Mouse (Mus musculus): ENCODE data around the gene Cyp1a1. TPM values are rescaled to one million over a fixed set of nuclear protein-coding genes. Genes with fewer than 3 reads are reported as not detected.

Cyp1a1 gene
- polyA plus RNA-seq (2012; rRNA removed), result 28.8 and 37.7 TPM in 2 replicates

DNA sequence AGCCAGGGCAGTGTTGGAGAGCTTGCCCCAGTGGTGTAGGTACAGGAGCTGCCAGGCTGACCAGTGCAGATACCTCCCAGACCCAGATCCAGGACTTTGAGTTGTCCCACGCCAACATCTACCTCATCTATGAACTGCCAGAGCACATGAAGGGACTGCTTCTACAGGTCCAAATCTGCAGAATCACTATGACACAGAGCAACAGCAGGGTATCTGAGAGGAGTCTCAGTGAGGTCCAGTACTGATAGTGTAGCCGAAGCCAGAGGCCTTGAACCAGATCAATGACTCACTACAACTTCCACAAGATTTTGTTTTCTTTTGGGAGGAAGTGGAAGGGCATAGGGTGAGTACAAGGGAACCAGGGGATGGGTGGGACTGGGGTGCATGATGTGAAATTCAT, at the start of gene Cyp1a1:
Cyp1a1 (plus strand) TSS at position 178 of the 400 bp plus-strand sequence.
- WGBS, result 78% methylated on average over 2 of the region's 2 CpGs
- Histone ChIP-seq H3K4me3 (replicated peaks; ENCODE audit: extremely low read depth, low read depth, low read length) (no peak within 1 kb of the TSS), H3K4me1 (ENCODE audit: control insufficient read depth, insufficient read depth, low read length) (peaks cover 6% of the 10 kb centered on the region; the same call in 1 of the 2 replicates)
- DNase-seq, result no peak
- TF ChIP-seq POLR2A (IDR thresholded peaks at IDR 0.05; ENCODE audit: borderline replicate concordance, extremely low read depth, low read depth, low read length) (no peak), CTCF (IDR thresholded peaks at IDR 0.05; ENCODE audit: insufficient read depth, low read length) (no peak)

- TF ChIP-seq POLR2A (IDR thresholded peaks at IDR 0.05; ENCODE audit: borderline replicate concordance, extremely low read depth, low read depth, low read length), result peak; percentile 49; the same call in 1 of the 2 replicates
- TF ChIP-seq CTCF (IDR thresholded peaks at IDR 0.05; ENCODE audit: insufficient read depth, low read length), result no peak
- no peak overlapping the region for H3K4me3 ChIP-seq (replicated peaks; ENCODE audit: extremely low read depth, low read depth, low read length)
- peak; percentile 74 for DNase-seq
- peaks cover 53% of the 10 kb centered on the region for H3K4me1 ChIP-seq (ENCODE audit: control insufficient read depth, insufficient read depth, low read length)
- WGBS, result 20% methylated on average over 8 of the region's 8 CpGs
These were observed 48.9 kb upstream of the Cyp1a1 start for GRCm38 (mm10) chr9:57638651-57639459.

- peaks cover 50% of the 10 kb centered on the region for H3K4me1 ChIP-seq (ENCODE audit: control insufficient read depth, insufficient read depth, low read length)
- WGBS, result 25% methylated on average over 5 of the region's 5 CpGs
- H3K4me3 ChIP-seq (replicated peaks; ENCODE audit: extremely low read depth, low read depth, low read length), result no peak overlapping the region
- DNase-seq, result no peak
- no peak for TF ChIP-seq POLR2A (IDR thresholded peaks at IDR 0.05; ENCODE audit: borderline replicate concordance, extremely low read depth, low read depth, low read length)
- no peak for TF ChIP-seq CTCF (IDR thresholded peaks at IDR 0.05; ENCODE audit: insufficient read depth, low read length)
These were observed 47.9 kb upstream of the Cyp1a1 start for GRCm38 (mm10) chr9:57639661-57640328.

DNA sequence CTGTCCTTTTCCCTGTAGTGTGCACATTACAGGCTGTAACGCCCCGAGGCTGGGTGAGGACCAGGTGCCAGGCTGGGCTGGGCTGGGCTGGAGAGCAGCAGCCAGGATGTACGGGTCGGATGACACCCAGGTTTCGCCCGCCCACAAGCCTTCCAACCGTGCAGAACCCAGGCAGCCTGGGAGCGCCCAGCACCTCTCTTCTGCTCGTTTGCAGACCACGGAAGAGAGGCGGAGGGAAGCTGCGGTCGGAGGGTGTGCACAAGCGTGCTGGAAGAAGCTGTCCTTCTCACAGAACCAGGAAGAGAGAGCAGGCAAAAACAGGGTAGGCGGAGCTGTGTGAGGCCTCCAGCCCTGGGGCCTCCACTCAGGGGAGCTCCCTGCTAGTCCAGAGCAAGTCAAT, 47.3 kb upstream of the Cyp1a1 start:
- peak; percentile 54 for DNase-seq
- TF ChIP-seq CTCF (IDR thresholded peaks at IDR 0.05; ENCODE audit: insufficient read depth, low read length) (no peak), POLR2A (IDR thresholded peaks at IDR 0.05; ENCODE audit: borderline replicate concordance, extremely low read depth, low read depth, low read length) (peak; percentile 55; the same call in 1 of the 2 replicates)
- WGBS, result 6% methylated on average over 15 of the region's 15 CpGs
- Histone ChIP-seq H3K4me1 (ENCODE audit: control insufficient read depth, insufficient read depth, low read length) (peaks cover 48% of the 10 kb centered on the region), H3K4me3 (replicated peaks; ENCODE audit: extremely low read depth, low read depth, low read length) (no peak overlapping the region)

DNA sequence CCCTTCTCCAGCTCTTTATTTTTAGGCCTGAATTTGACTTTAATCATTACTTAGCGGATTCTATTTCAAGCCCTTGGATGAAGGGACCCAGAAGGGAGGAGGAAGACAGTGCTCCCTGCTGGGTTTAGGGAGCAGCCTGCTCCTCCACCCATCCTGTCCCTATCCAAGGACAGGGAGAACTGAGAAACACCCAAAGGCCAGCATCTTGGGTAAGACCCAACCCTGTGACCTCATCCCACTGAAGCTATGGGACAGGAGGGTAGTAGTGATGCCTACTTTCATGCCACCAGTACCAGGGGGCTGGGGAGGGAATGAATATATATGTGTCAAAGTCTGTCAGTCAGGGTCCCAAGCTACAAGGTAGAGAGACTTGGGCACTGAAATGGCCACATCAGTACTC, 46.7 kb upstream of the Cyp1a1 start:
- H3K4me1 ChIP-seq (ENCODE audit: control insufficient read depth, insufficient read depth, low read length), result peaks cover 49% of the 10 kb centered on the region
- 60% methylated on average over 1 of the region's 1 CpGs for WGBS
- H3K4me3 ChIP-seq (replicated peaks; ENCODE audit: extremely low read depth, low read depth, low read length), result no peak overlapping the region
- TF ChIP-seq CTCF (IDR thresholded peaks at IDR 0.05; ENCODE audit: insufficient read depth, low read length) (no peak), POLR2A (IDR thresholded peaks at IDR 0.05; ENCODE audit: borderline replicate concordance, extremely low read depth, low read depth, low read length) (no peak)
- DNase-seq, result no peak

- Histone ChIP-seq H3K4me1 (ENCODE audit: control insufficient read depth, insufficient read depth, low read length) (peaks cover 48% of the 10 kb centered on the region), H3K4me3 (replicated peaks; ENCODE audit: extremely low read depth, low read depth, low read length) (no peak overlapping the region)
- WGBS, result 68% methylated on average over 13 of the region's 13 CpGs
- DNase-seq, result no peak
- TF ChIP-seq POLR2A (IDR thresholded peaks at IDR 0.05; ENCODE audit: borderline replicate concordance, extremely low read depth, low read depth, low read length), result no peak
- TF ChIP-seq CTCF (IDR thresholded peaks at IDR 0.05; ENCODE audit: insufficient read depth, low read length), result no peak
These were observed 45.8 kb upstream of the Cyp1a1 start for GRCm38 (mm10) chr9:57641775-57642550.

- Histone ChIP-seq H3K4me1 (ENCODE audit: control insufficient read depth, insufficient read depth, low read length) (peaks cover 37% of the 10 kb centered on the region), H3K4me3 (replicated peaks; ENCODE audit: extremely low read depth, low read depth, low read length) (peak overlapping the region; percentile 30)
- 46% methylated on average over 9 of the region's 9 CpGs for WGBS
- DNase-seq, result no peak
- no peak for TF ChIP-seq POLR2A (IDR thresholded peaks at IDR 0.05; ENCODE audit: borderline replicate concordance, extremely low read depth, low read depth, low read length)
- no peak for TF ChIP-seq CTCF (IDR thresholded peaks at IDR 0.05; ENCODE audit: insufficient read depth, low read length)
These were observed 44.4 kb upstream of the Cyp1a1 start for GRCm38 (mm10) chr9:57643169-57643855.

DNA sequence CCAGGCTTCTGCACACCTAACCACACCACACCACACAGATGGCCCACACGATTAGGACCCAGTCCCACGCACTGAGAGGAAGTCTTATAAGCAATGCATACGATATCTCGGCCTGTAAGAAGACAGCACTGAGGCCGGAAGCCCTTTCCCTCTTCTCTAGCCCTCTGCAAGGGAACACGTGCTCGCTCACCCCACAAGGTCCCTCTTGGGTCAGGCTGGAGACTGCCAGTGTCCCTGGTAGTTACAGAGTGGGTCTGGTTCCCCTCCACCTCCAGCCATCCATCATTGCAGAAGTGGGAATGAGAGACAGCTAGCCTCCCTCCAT, 43.9 kb upstream of the Cyp1a1 start:
- DNase-seq, result no peak
- no peak for TF ChIP-seq CTCF (IDR thresholded peaks at IDR 0.05; ENCODE audit: insufficient read depth, low read length)
- TF ChIP-seq POLR2A (IDR thresholded peaks at IDR 0.05; ENCODE audit: borderline replicate concordance, extremely low read depth, low read depth, low read length), result no peak
- WGBS, result 21% methylated on average over 7 of the region's 7 CpGs
- Histone ChIP-seq H3K4me1 (ENCODE audit: control insufficient read depth, insufficient read depth, low read length) (peaks cover 32% of the 10 kb centered on the region), H3K4me3 (replicated peaks; ENCODE audit: extremely low read depth, low read depth, low read length) (peak overlapping the region; percentile 30)

Data from lung, adult 2 months (tissue).